In the genomic region with DNA sequence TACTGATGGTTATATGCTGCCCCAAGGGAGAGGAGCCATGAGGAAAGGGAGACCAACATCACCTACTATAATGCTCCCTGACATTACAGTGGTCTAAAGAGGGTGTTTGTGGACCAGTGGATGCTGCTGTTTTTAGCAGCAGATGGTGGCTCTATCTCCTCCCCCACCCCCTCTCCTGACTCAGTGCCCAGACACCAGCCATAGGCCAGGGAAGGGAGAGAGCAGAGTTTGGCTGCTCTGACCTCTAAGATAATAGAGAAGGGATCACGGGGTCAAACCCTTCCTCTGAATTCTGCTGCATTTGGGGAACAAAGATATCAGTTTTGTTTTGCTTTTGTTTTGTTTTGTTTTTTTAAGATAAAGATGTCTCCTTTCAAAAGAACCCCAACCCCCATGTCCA, we compare ENCODE assay signal across 13 mouse cellular contexts. TPM values are rescaled to one million over a fixed set of nuclear protein-coding genes. Genes with fewer than 3 reads are reported as not detected.
A peak's percentile ranks its signal among the peaks of the same experiment; 100 is the strongest.
DNase-seq lines count a peak whose midpoint lies in the region; ATAC-seq and TF ChIP-seq lines count a peak whose summit lies in the region.
"Had no signal": no experiment of that assay in that cellular context is flagged by ENCODE, and none has a peak within 500 bp of the region (broad histone marks: within the 10 kb centered on the region; RNA-seq: fewer than 3 reads in every experiment).

No protein-coding gene starts in this region.

- peaks cover 7% of the 10 kb centered on the region; the same call in 1 of the 2 replicates for H3K79me2 ChIP-seq in liver, adult 2 months (ENCODE audit: control insufficient read depth, insufficient read depth, low read length)

- no peak overlapping the region for H3K4me2 ChIP-seq in liver, embryonic 11.5 days
- H3K4me2 ChIP-seq in heart, embryonic 13.5 days: peak overlapping the region; percentile 55
- H3K4me2 ChIP-seq: forebrain, embryonic 13.5 days; midbrain, embryonic 12.5 days; neural tube, embryonic 15.5 days had no signal

- no peaks in the 10 kb centered on the region for H3K36me3 ChIP-seq in liver, adult 2 months (ENCODE audit: control insufficient read depth, insufficient read depth, low read length)
- H3K36me3 ChIP-seq in liver, embryonic 11.5 days (ENCODE audit: control insufficient read depth, insufficient read depth, low read length): no peaks in the 10 kb centered on the region
- H3K36me3 ChIP-seq in heart, embryonic 13.5 days: peaks cover 25% of the 10 kb centered on the region
- H3K36me3 ChIP-seq: midbrain, embryonic 12.5 days; neural tube, embryonic 15.5 days had no signal

- H3K4me3 ChIP-seq in cerebellum, adult 2 months (replicated peaks; ENCODE audit: insufficient read depth, low read depth, low read length): no peak overlapping the region
- H3K4me3 ChIP-seq in liver, adult 2 months (ENCODE audit: insufficient read depth, low read depth, low read length): no peak overlapping the region
- H3K4me3 ChIP-seq in liver, embryonic 11.5 days (ENCODE audit: low read depth, low read length): no peak overlapping the region
- H3K4me3 ChIP-seq in heart, embryonic 13.5 days: no peak overlapping the region
- H3K4me3 ChIP-seq: forebrain, embryonic 13.5 days; limb, embryonic 10.5 days; midbrain, embryonic 12.5 days; neural tube, embryonic 15.5 days had no signal

- TF ChIP-seq POLR2A in cerebellum, adult 2 months (IDR thresholded peaks at IDR 0.05; ENCODE audit: borderline replicate concordance, insufficient read depth, low read length): no peak
- no peak for TF ChIP-seq POLR2A in liver, adult 2 months (IDR thresholded peaks at IDR 0.05; ENCODE audit: extremely low read depth, insufficient read depth, low read length)

- peaks cover 54% of the 10 kb centered on the region for H3K4me1 ChIP-seq in cerebellum, adult 2 months (ENCODE audit: control insufficient read depth, insufficient read depth, low read length)
- H3K4me1 ChIP-seq in liver, adult 2 months (ENCODE audit: control insufficient read depth, insufficient read depth, low read length): peaks cover 62% of the 10 kb centered on the region
- H3K4me1 ChIP-seq in liver, embryonic 11.5 days (replicated peaks; ENCODE audit: control insufficient read depth, insufficient read depth, low read length): peaks cover 54% of the 10 kb centered on the region
- peaks cover 97% of the 10 kb centered on the region for H3K4me1 ChIP-seq in heart, embryonic 13.5 days

- 17% methylated on average over 1 of the region's 1 CpGs for WGBS in cerebellum, adult 2 months
- 6% methylated on average over 1 of the region's 1 CpGs for WGBS in liver, adult 2 months
- WGBS in liver, embryonic 11.5 days: 17% methylated on average over 1 of the region's 1 CpGs
- 0% methylated on average over 1 of the region's 1 CpGs for WGBS in heart, embryonic 13.5 days

- DNase-seq in cerebellum, adult 2 months: peak in 1 of 2 experiments; percentile 33
- no peak for DNase-seq in cerebellum, adult 9-11 months
- DNase-seq in liver, adult 2 months (ENCODE audit: extremely low read depth, low read depth, low spot score): peak; percentile 50
- no peak for DNase-seq in liver, embryonic 11.5 days (ENCODE audit: low spot score)
- DNase-seq in urinary bladder, adult 18-20 months (ENCODE audit: low spot score in 2 of 2): no peak
- DNase-seq in c-Kit-positive CD71-positive TER-119-positive erythroid progenitor cells, embryonic 14.5 days (ENCODE audit: low spot score): no peak
- DNase-seq: kidney, postnatal 36 days had no signal

- no peaks in the 10 kb centered on the region for H3K27me3 ChIP-seq in cerebellum, adult 2 months (ENCODE audit: control insufficient read depth, insufficient read depth, low read length)
- no peaks in the 10 kb centered on the region for H3K27me3 ChIP-seq in liver, adult 2 months (ENCODE audit: control insufficient read depth, insufficient read depth, low read length)
- H3K27me3 ChIP-seq in liver, embryonic 11.5 days (replicated peaks; ENCODE audit: control insufficient read depth, insufficient read depth, low read length): no peaks in the 10 kb centered on the region
- H3K27me3 ChIP-seq in heart, embryonic 13.5 days (replicated peaks): no peaks in the 10 kb centered on the region
- H3K27me3 ChIP-seq: forebrain, embryonic 13.5 days; midbrain, embryonic 12.5 days; neural tube, embryonic 15.5 days had no signal

- no peaks in the 10 kb centered on the region for H3K9me3 ChIP-seq in liver, embryonic 11.5 days (ENCODE audit: control insufficient read depth, low read length)
- no peaks in the 10 kb centered on the region for H3K9me3 ChIP-seq in heart, embryonic 13.5 days
- H3K9me3 ChIP-seq: forebrain, embryonic 13.5 days; limb, embryonic 10.5 days; midbrain, embryonic 12.5 days; neural tube, embryonic 15.5 days had no signal

- H3K9ac ChIP-seq in liver, adult 2 months (ENCODE audit: low read depth, low read length): no peak overlapping the region
- H3K9ac ChIP-seq in liver, embryonic 11.5 days (ENCODE audit: low read depth, low read length): no peak overlapping the region
- peak overlapping the region; percentile 65; the same call in 1 of the 2 replicates for H3K9ac ChIP-seq in heart, embryonic 13.5 days
- H3K9ac ChIP-seq: forebrain, embryonic 13.5 days; midbrain, embryonic 12.5 days; neural tube, embryonic 15.5 days had no signal

- ATAC-seq in liver, embryonic 11.5 days (replicated peaks; ENCODE audit: low FRiP score): no peak
- no peak for ATAC-seq in heart, embryonic 13.5 days (ENCODE audit: extremely low read depth, insufficient number of reproducible peaks, low FRiP score, low TSS enrichment)
- ATAC-seq in megakaryocyte-erythroid progenitor cell, adult 5-6 weeks (replicated peaks; ENCODE audit: low FRiP score, low TSS enrichment, poor library complexity, severe bottlenecking): peak; percentile 80
- ATAC-seq: forebrain, embryonic 13.5 days had no signal

- peak overlapping the region; percentile 71 for H3K27ac ChIP-seq in cerebellum, adult 2 months (ENCODE audit: insufficient read depth, low read length)
- peak overlapping the region; percentile 42 for H3K27ac ChIP-seq in liver, adult 2 months (replicated peaks; ENCODE audit: insufficient read depth, low read depth, low read length)
- H3K27ac ChIP-seq in liver, embryonic 11.5 days (ENCODE audit: low read depth, low read length): no peak overlapping the region
- peak overlapping the region; percentile 95 for H3K27ac ChIP-seq in heart, embryonic 13.5 days (replicated peaks)
- H3K27ac ChIP-seq: forebrain, embryonic 13.5 days; midbrain, embryonic 12.5 days; neural tube, embryonic 15.5 days had no signal

- TF ChIP-seq CTCF in cerebellum, adult 2 months (IDR thresholded peaks at IDR 0.05; ENCODE audit: borderline replicate concordance, insufficient read depth, low read depth, low read length): no peak
- TF ChIP-seq CTCF in liver, adult 2 months (IDR thresholded peaks at IDR 0.05; ENCODE audit: low read depth, low read length): no peak

RNA-seq across cellular contexts. Expression of a gene that starts 30.5 kb away (rescaled TPM):
- polyA plus RNA-seq in cerebellum, adult 2 months (2012; rRNA removed): 25.3 and 26.7 TPM in 2 replicates
- total RNA-seq in liver, adult 2 months (2014; rRNA removed): 6.2 and 9.7 TPM in 2 replicates
- polyA plus RNA-seq in liver, adult 2 months (2012; rRNA removed): 5.1 and 6.6 TPM in 2 replicates
- polyA plus RNA-seq in liver, embryonic 11.5 days (2014; fragmentation: Nextera tagmentation; extraction: Ambion mirVana): 2.9 and 3.1 TPM in 2 replicates
- polyA plus RNA-seq in heart, embryonic 13.5 days (2015; fragmentation: Nextera tagmentation; extraction: Ambion mirVana): 18.1 and 20.0 TPM in 2 replicates
- total RNA-seq in megakaryocyte-erythroid progenitor cell, adult 5-6 weeks (2014; fragmentation: Nextera tagmentation): 0.79 and 1.0 TPM in 2 replicates
- total RNA-seq in megakaryocyte-erythroid progenitor cell, adult 5-6 weeks (2017): 1.0 TPM in 2 replicates
